Mouse (Mus musculus): Measurements from ENCODE around the gene Atl1.

GRCm38 (mm10) chr12:69922099-69922498, 29.7 kb downstream of the Atl1 start:
- no peak for TF ChIP-seq CTCF (IDR thresholded peaks at IDR 0.05; ENCODE audit: control insufficient read depth, insufficient read depth, insufficient replicate concordance, low read depth, low read length)
- no peak for TF ChIP-seq POLR2A (IDR thresholded peaks at IDR 0.05; ENCODE audit: control insufficient read depth, low read depth, low read length)
